Mouse (Mus musculus): Measurements from ENCODE around the gene Lsamp.

The Lsamp gene

GRCm38 (mm10) chr16:41729911-41730310 is 1745.8 kb downstream of the Lsamp start:
- H3K36me3 ChIP-seq (ENCODE audit: control insufficient read depth, insufficient read depth, low read length, poor library complexity, severe bottlenecking), result no peaks in the 10 kb centered on the region
- DNase-seq (ENCODE audit: low read depth, low spot score), result no peak
- H3K27me3 ChIP-seq (ENCODE audit: control insufficient read depth, insufficient read depth, low read length, poor library complexity, severe bottlenecking), result no peaks in the 10 kb centered on the region

- Histone ChIP-seq H3K36me3 (ENCODE audit: control insufficient read depth, insufficient read depth, low read length, poor library complexity, severe bottlenecking) (no peaks in the 10 kb centered on the region), H3K27me3 (ENCODE audit: control insufficient read depth, insufficient read depth, low read length, poor library complexity, severe bottlenecking) (no peaks in the 10 kb centered on the region)
- no peak for DNase-seq (ENCODE audit: low read depth, low spot score)
Observed at GRCm38 (mm10) chr16:41745037-41745436, 1760.9 kb downstream of the Lsamp start.

- Histone ChIP-seq H3K36me3 (ENCODE audit: control insufficient read depth, insufficient read depth, low read length, poor library complexity, severe bottlenecking) (no peaks in the 10 kb centered on the region), H3K27me3 (ENCODE audit: control insufficient read depth, insufficient read depth, low read length, poor library complexity, severe bottlenecking) (no peaks in the 10 kb centered on the region)
- DNase-seq (ENCODE audit: low read depth, low spot score), result no peak
Observed at GRCm38 (mm10) chr16:41746235-41746911, 1762.2 kb downstream of the Lsamp start.

- no peak for DNase-seq (ENCODE audit: low read depth, low spot score)
- no peaks in the 10 kb centered on the region for H3K27me3 ChIP-seq (ENCODE audit: control insufficient read depth, insufficient read depth, low read length, poor library complexity, severe bottlenecking)
Observed at GRCm38 (mm10) chr16:41747874-41748273, 1763.7 kb downstream of the Lsamp start.

GRCm38 (mm10) chr16:41748759-41749158 is 1764.6 kb downstream of the Lsamp start:
- no peak for DNase-seq (ENCODE audit: low read depth, low spot score)
- H3K27me3 ChIP-seq (ENCODE audit: control insufficient read depth, insufficient read depth, low read length, poor library complexity, severe bottlenecking), result no peaks in the 10 kb centered on the region
- H3K36me3 ChIP-seq (ENCODE audit: control insufficient read depth, insufficient read depth, low read length, poor library complexity, severe bottlenecking), result no peaks in the 10 kb centered on the region

More at GRCm38 (mm10) chr16:41747874-41748273, 1763.7 kb downstream of the Lsamp start:
- H3K36me3 ChIP-seq (ENCODE audit: control insufficient read depth, insufficient read depth, low read length, poor library complexity, severe bottlenecking), result no peaks in the 10 kb centered on the region

GRCm38 (mm10) chr16:41764285-41764684 is 1780.1 kb downstream of the Lsamp start:
- no peak for DNase-seq (ENCODE audit: low read depth, low spot score)
- no peaks in the 10 kb centered on the region for H3K27me3 ChIP-seq (ENCODE audit: control insufficient read depth, insufficient read depth, low read length, poor library complexity, severe bottlenecking)
- no peaks in the 10 kb centered on the region for H3K36me3 ChIP-seq (ENCODE audit: control insufficient read depth, insufficient read depth, low read length, poor library complexity, severe bottlenecking)

- DNase-seq (ENCODE audit: low read depth, low spot score), result no peak
- H3K36me3 ChIP-seq (ENCODE audit: control insufficient read depth, insufficient read depth, low read length, poor library complexity, severe bottlenecking), result no peaks in the 10 kb centered on the region
- no peaks in the 10 kb centered on the region for H3K27me3 ChIP-seq (ENCODE audit: control insufficient read depth, insufficient read depth, low read length, poor library complexity, severe bottlenecking)
Observed at GRCm38 (mm10) chr16:41771427-41772125, 1787.4 kb downstream of the Lsamp start.

- Histone ChIP-seq H3K27me3 (ENCODE audit: control insufficient read depth, insufficient read depth, low read length, poor library complexity, severe bottlenecking) (no peaks in the 10 kb centered on the region), H3K36me3 (ENCODE audit: control insufficient read depth, insufficient read depth, low read length, poor library complexity, severe bottlenecking) (no peaks in the 10 kb centered on the region)
- DNase-seq (ENCODE audit: low read depth, low spot score), result no peak
Observed at GRCm38 (mm10) chr16:41777586-41777985, 1793.4 kb downstream of the Lsamp start.

GRCm38 (mm10) chr16:41785600-41785999 is 1801.4 kb downstream of the Lsamp start:
- no peaks in the 10 kb centered on the region for H3K36me3 ChIP-seq (ENCODE audit: control insufficient read depth, insufficient read depth, low read length, poor library complexity, severe bottlenecking)
- no peak for DNase-seq (ENCODE audit: low read depth, low spot score)
- no peaks in the 10 kb centered on the region for H3K27me3 ChIP-seq (ENCODE audit: control insufficient read depth, insufficient read depth, low read length, poor library complexity, severe bottlenecking)

- DNase-seq (ENCODE audit: low read depth, low spot score), result no peak
- H3K36me3 ChIP-seq (ENCODE audit: control insufficient read depth, insufficient read depth, low read length, poor library complexity, severe bottlenecking), result no peaks in the 10 kb centered on the region
- H3K27me3 ChIP-seq (ENCODE audit: control insufficient read depth, insufficient read depth, low read length, poor library complexity, severe bottlenecking), result no peaks in the 10 kb centered on the region
Observed at GRCm38 (mm10) chr16:41786704-41787103, 1802.5 kb downstream of the Lsamp start.

- H3K27me3 ChIP-seq (ENCODE audit: control insufficient read depth, insufficient read depth, low read length, poor library complexity, severe bottlenecking), result no peaks in the 10 kb centered on the region
- H3K36me3 ChIP-seq (ENCODE audit: control insufficient read depth, insufficient read depth, low read length, poor library complexity, severe bottlenecking), result no peaks in the 10 kb centered on the region
- DNase-seq (ENCODE audit: low read depth, low spot score), result no peak
Observed at GRCm38 (mm10) chr16:41787146-41787545, 1803.0 kb downstream of the Lsamp start.

- Histone ChIP-seq H3K36me3 (ENCODE audit: control insufficient read depth, insufficient read depth, low read length, poor library complexity, severe bottlenecking) (no peaks in the 10 kb centered on the region), H3K27me3 (ENCODE audit: control insufficient read depth, insufficient read depth, low read length, poor library complexity, severe bottlenecking) (no peaks in the 10 kb centered on the region)
- no peak for DNase-seq (ENCODE audit: low read depth, low spot score)
Observed at GRCm38 (mm10) chr16:41790016-41790415, 1805.9 kb downstream of the Lsamp start.

- no peak for DNase-seq (ENCODE audit: low read depth, low spot score)
- Histone ChIP-seq H3K27me3 (ENCODE audit: control insufficient read depth, insufficient read depth, low read length, poor library complexity, severe bottlenecking) (no peaks in the 10 kb centered on the region), H3K36me3 (ENCODE audit: control insufficient read depth, insufficient read depth, low read length, poor library complexity, severe bottlenecking) (no peaks in the 10 kb centered on the region)
Observed at GRCm38 (mm10) chr16:41820369-41820768, 1836.2 kb downstream of the Lsamp start.

- no peaks in the 10 kb centered on the region for H3K27me3 ChIP-seq (ENCODE audit: control insufficient read depth, insufficient read depth, low read length, poor library complexity, severe bottlenecking)
- no peaks in the 10 kb centered on the region for H3K36me3 ChIP-seq (ENCODE audit: control insufficient read depth, insufficient read depth, low read length, poor library complexity, severe bottlenecking)
- no peak for DNase-seq (ENCODE audit: low read depth, low spot score)
Observed at GRCm38 (mm10) chr16:41826899-41827604, 1842.9 kb downstream of the Lsamp start.

- Histone ChIP-seq H3K27me3 (ENCODE audit: control insufficient read depth, insufficient read depth, low read length, poor library complexity, severe bottlenecking) (no peaks in the 10 kb centered on the region), H3K36me3 (ENCODE audit: control insufficient read depth, insufficient read depth, low read length, poor library complexity, severe bottlenecking) (no peaks in the 10 kb centered on the region)
- DNase-seq (ENCODE audit: low read depth, low spot score), result no peak
Observed at GRCm38 (mm10) chr16:41827605-41827948, 1843.4 kb downstream of the Lsamp start.
